Mouse (Mus musculus) thymus, adult 2 months (tissue): ENCODE data around the gene Spata21. TPM values are rescaled to one million over a fixed set of nuclear protein-coding genes. Genes with fewer than 3 reads are reported as not detected.
A peak's percentile ranks its signal among the peaks of the same experiment; 100 is the strongest.

ENCODE experiments used
- DNase-seq: peaks from one replicate; pipeline ENCODE4 v3.0.0; 2021
- H3K27ac ChIP-seq: fragments of 200-500 bp; 2 replicates; pipeline ENCODE4 v1.5.1; 2012; ENCODE audit warnings: low read length, control low read depth; ENCODE audit not compliant: control insufficient read depth, insufficient read depth
- H3K27me3 ChIP-seq: fragments of 200-500 bp; 2 replicates; pipeline ENCODE4 v1.6.1; 2012; ENCODE audit warnings: mild to moderate bottlenecking, low read length, moderate library complexity, mixed read lengths; ENCODE audit not compliant: control insufficient read depth, insufficient read depth
- H3K36me3 ChIP-seq: fragments of 200-500 bp; 2 replicates; pipeline ENCODE4 v1.6.1; 2012; ENCODE audit warnings: mild to moderate bottlenecking, low read length, moderate library complexity; ENCODE audit not compliant: control insufficient read depth, insufficient read depth
- H3K4me1 ChIP-seq: fragments of 200-500 bp; replicated peaks from 2 replicates; pipeline ENCODE4 v1.6.1; 2012; ENCODE audit warnings: low read length; ENCODE audit not compliant: control insufficient read depth, insufficient read depth
- H3K4me3 ChIP-seq: fragments of 200-500 bp; 2 replicates; pipeline ENCODE4 v1.5.1; 2012; ENCODE audit warnings: mild to moderate bottlenecking, low read length, control low read depth, moderate library complexity; ENCODE audit not compliant: control insufficient read depth, insufficient read depth
- CTCF ChIP-seq: fragments of 200-500 bp; IDR thresholded peaks from 2 replicates; pipeline ENCODE4 v1.5.1; 2012; ENCODE audit warnings: mild to moderate bottlenecking, control low read depth, low read length, moderate library complexity, borderline replicate concordance; ENCODE audit not compliant: control insufficient read depth, poor library complexity, insufficient read depth; ENCODE audit errors: extremely low read depth
- POLR2A ChIP-seq: fragments of 200-500 bp; IDR thresholded peaks from 2 replicates; pipeline ENCODE4 v1.6.1; 2012; ENCODE audit warnings: mild to moderate bottlenecking, low read length, control low read depth, moderate library complexity; ENCODE audit not compliant: control insufficient read depth, poor library complexity, insufficient read depth; ENCODE audit errors: extremely low read depth
- WGBS: fragments of 180-500 bp; shearing (Covaris S2); methylation state at CpG from one replicate; pipeline ENCODE4 v1.1.7; 2018; 5-methylcytosine and 5-hydroxymethylcytosine counted together
- polyA plus RNA-seq: library from polyadenylated mRNA; depleted of rRNA; stranded (reverse); fragments of >200 nt; gene quantifications from 2 replicates; pipeline ENCODE4 v1.2.3, GENCODE M21; 2012

Gene Spata21
- polyA plus RNA-seq, 1 experiment = 0.23 TPM

DNA sequence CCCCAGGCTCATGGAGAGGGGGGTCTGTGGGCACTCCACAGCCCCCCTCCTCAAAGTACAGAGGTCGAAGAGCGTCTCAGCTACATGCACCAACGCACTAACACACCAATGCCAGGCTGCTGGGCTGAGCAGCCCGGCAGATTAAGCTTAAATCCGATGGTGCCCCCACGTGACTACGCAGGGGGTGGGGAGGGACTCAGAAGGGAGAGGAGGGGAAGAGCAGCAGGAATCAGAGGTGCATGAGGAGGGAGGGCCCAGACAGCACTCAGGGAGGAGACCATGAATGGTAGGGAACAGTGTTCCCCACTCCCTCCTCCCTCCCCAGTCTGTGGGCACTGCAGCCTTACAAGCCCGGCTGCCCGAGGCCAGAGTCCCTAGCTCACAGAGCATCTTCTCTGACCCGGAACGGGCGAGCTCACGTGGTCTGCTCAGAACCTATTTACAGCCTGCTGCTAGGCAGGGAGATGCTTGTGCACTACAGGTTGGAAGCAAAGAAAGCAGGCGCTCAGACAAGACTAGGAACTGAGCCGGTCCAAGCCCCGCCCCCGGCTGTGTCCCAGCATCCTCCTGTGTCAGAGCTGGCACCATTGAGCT is 34.5 kb upstream of the Spata21 start:
- Histone ChIP-seq H3K27ac (no peak overlapping the region), H3K4me3 (no peak overlapping the region), H3K27me3 (no peaks in the 10 kb centered on the region), H3K4me1 (no peaks in the 10 kb centered on the region), H3K36me3 (no peaks in the 10 kb centered on the region)
- WGBS = 93% methylated on average over 17 of the region's 17 CpGs
- DNase-seq = no peak
- TF ChIP-seq POLR2A (no peak), CTCF (no peak)

DNA sequence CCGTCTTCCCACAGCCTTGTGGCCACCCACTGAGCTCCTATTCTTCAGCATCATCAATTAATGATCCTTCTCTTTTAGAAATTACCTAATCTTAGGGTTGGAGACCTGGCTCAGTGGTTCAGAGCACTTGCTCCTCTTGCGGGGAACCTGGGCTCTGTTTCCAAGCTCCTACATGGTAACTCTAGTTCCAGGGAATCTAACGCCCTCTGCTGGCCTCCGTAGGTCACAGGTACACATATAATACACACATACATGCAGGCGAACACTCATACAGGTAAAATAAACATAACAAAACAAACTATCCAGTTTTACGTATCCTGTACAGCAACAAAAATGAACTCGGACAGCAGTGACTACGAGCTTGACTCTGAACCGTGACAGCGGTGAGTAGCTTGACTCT is 31.2 kb upstream of the Spata21 start:
- H3K27ac ChIP-seq = no peak overlapping the region
- H3K36me3 ChIP-seq = no peaks in the 10 kb centered on the region
- DNase-seq = no peak
- over 99% methylated on average over 10 of the region's 10 CpGs for WGBS
- TF ChIP-seq CTCF (no peak), POLR2A (no peak)
- peaks cover 9% of the 10 kb centered on the region for H3K4me1 ChIP-seq
- no peak overlapping the region for H3K4me3 ChIP-seq
- no peaks in the 10 kb centered on the region for H3K27me3 ChIP-seq

DNA sequence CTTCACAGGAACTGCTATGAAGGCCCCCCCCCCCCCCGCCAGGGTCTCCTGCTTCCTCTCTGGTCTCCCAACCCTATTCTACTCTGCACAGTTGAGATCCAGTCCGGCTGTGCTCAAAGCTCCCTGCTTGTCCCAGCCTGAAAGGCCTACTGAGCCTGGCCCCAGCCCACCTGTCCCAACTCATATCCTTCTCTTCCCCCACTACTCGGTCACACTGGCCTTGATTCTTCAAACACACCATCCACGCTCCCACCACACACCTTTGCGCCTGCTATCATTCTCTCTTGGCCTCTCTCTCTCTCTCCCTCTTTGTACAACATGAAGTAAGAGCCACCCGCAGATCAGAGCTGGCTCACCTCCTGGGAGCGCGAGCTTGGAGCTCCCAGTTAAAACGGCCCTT is 29.3 kb upstream of the Spata21 start:
- TF ChIP-seq POLR2A = no peak
- no peak for DNase-seq
- H3K36me3 ChIP-seq = no peaks in the 10 kb centered on the region
- no peaks in the 10 kb centered on the region for H3K27me3 ChIP-seq
- H3K4me1 ChIP-seq = peaks cover 9% of the 10 kb centered on the region
- WGBS = 90% methylated on average over 9 of the region's 9 CpGs
- H3K27ac ChIP-seq = no peak overlapping the region
- no peak overlapping the region for H3K4me3 ChIP-seq

DNA sequence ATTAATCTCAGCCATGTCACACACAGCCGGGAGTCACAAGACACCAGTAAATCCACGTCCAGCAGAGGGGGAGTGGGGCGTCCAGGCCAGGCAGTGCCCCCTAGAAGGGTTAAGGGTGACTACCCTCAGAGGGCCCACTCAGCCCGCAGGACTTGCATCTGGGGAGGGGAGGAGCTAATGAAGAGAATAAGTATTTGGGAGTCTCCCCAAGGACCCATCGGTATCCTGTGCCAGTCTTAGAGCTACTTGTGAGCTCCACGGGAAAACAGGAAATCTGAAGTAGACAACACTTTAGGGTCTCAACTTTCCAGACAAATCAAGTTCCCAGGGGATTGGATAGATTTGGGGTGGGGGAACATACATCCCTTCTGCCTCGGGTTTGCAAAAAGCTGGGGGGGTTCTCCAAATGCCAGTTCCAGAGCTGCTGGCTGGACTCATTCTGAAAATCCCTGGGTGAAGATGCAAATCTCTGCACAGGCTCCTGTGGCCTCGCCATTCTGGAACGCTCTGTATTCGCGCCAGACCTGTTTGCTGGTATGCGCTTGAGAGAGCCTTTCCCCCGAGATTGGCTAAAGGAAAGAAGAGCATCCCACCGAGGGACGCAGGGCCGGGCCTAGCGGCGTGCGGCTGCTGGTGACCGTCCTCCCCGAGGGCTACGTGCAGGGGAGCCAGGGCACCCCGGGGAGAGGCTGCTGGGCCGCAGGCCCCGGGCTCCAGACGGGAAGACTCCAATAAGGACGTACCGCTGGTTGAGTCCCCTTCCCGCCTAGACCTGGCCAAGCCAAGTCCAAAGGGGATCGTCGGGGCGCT is 28.3 kb upstream of the Spata21 start:
- H3K27me3 ChIP-seq = no peaks in the 10 kb centered on the region
- 12% methylated on average over 32 of the region's 32 CpGs for WGBS
- H3K27ac ChIP-seq = no peak overlapping the region
- peaks cover 9% of the 10 kb centered on the region for H3K4me1 ChIP-seq
- H3K36me3 ChIP-seq = no peaks in the 10 kb centered on the region
- DNase-seq = no peak
- H3K4me3 ChIP-seq = peak overlapping the region; percentile 61
- TF ChIP-seq POLR2A (no peak), CTCF (no peak)

DNA sequence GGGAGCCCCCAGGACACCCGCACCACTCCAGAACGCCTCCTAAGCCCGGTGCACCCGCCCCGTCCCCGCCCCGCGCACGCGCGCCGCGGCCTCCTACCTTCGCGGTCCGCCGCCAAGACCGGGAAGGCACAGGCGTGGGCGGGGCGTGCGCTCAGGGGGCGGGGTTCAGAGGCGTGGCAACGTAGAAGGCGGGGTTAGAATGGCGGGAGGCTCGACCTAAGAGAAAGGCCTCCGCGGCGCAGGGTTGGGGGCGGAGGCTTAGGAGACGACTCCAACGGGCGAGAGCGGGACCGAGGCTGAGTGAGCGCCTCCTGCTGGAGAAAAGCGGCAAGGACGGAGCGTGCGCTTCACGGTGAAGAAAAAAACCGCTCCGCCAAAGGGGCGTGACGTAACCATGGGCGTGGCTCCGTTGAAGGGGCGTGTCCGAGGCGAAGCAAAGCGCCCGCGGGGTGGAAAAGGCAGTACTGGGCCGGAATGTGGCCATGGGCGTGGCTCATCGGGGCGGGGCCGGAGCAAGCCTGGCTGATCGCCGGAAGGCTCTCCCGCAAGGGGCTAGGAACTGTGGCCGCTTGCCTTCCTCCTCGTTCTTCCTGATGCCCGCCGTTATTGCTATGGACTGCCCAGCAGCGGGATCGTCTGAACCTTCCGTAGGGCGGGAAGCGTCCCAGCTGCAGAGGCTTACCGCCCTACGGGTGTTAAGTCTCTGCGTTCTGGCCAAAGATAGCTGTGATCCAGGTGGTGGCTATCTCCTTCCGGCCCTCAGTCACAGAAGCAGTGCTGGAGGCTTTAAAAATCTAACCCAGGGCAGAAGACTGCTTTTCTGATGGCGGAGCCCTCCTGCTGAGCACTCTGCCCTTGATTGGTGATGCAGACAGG is 27.5 kb upstream of the Spata21 start, which contains the start of gene Crocc:
Crocc (minus strand) TSS at position 125 of the 876 bp plus-strand sequence.
- Histone ChIP-seq H3K4me3 (peak within 1 kb of the TSS; percentile 61), H3K27ac (0 out of 2 replicates have a peak within 1 kb of the TSS, but pooled peaks have one; percentile 0), H3K4me1 (peaks cover 9% of the 10 kb centered on the region), H3K27me3 (no peaks in the 10 kb centered on the region), H3K36me3 (no peaks in the 10 kb centered on the region)
- under 1% methylated on average over 77 of the region's 77 CpGs for WGBS
- TF ChIP-seq POLR2A = peak; percentile 56; the same call in 1 of the 2 replicates
- peak; percentile 89; the same call in 1 of the 2 replicates for TF ChIP-seq CTCF
- peak; percentile 100 for DNase-seq

DNA sequence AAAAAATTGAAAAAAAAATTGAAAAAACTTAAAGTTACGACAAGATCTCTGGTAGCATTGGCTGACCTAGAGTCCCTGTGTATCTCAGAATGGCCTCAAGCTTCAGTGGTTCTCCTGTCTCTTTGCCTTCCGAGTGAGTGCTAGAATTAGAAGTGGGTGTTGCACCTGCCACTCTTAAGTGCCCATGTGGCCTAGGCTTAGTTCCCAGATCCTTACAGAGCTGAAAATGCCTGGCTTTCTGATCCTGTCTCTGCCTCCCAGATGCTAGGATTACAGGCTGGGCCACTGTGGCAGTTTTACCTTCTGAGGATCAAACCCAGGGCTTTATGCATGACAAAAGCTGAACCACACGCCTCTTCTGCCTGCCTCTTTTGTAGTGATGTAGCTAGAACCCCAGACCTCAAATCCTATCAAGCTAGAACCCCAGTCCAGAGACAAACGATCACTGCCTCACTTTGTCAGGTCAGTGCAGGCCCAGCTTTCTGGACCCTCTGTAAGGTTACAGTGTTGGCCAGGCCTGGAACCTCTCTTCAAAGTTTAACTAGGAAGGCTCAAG is 24.0 kb upstream of the Spata21 start:
- Histone ChIP-seq H3K4me1 (peaks cover 9% of the 10 kb centered on the region), H3K27ac (no peak overlapping the region)
- WGBS = 97% methylated on average over 4 of the region's 4 CpGs

More for the DNA sequence above, 24.0 kb upstream of the Spata21 start:
- Histone ChIP-seq H3K27me3 (no peaks in the 10 kb centered on the region), H3K4me3 (no peak overlapping the region), H3K36me3 (peaks cover 28% of the 10 kb centered on the region)
- no peak for TF ChIP-seq CTCF
- TF ChIP-seq POLR2A = no peak
- DNase-seq = no peak
